Mouse (Mus musculus): ENCODE measurements around the gene Cry1. TPM values are rescaled to one million over a fixed set of nuclear protein-coding genes. Genes with fewer than 3 reads are reported as not detected.

Cry1 gene
- total RNA-seq, 1 experiment from 2014 or later: 26.1 TPM

Other genes with a start within 250 kb of the Cry1 start
- 0.81 and 0.98 TPM in 2 replicates for gene Fhl4, start 82.6 kb downstream of the Cry1 start, total RNA-seq (2017)
- gene Tmem263, start 82.4 kb downstream of the Cry1 start, total RNA-seq (2017): 13.2 and 15.7 TPM in 2 replicates
- 19.6 and 22.9 TPM in 2 replicates for gene Mterf2, start 57.0 kb downstream of the Cry1 start, total RNA-seq (2017)
- 1.6 and 2.3 TPM in 2 replicates for gene Btbd11, start 201.8 kb upstream of the Cry1 start, total RNA-seq (2017)

All from neutrophil, adult 5-6 weeks (primary cell).